Mouse (Mus musculus) heart, embryonic 12.5 days (tissue): ENCODE results near the gene Nepn. TPM values are rescaled to one million over a fixed set of nuclear protein-coding genes. Genes with fewer than 3 reads are reported as not detected.

ENCODE experiments used
- ATAC-seq: fragments of 200-750 bp; cut with Nextera tagmentation; 2 replicates; pipeline ENCODE4 v1.8.0; 2017; ENCODE audit warnings: moderate TSS enrichment, moderate library complexity; ENCODE audit not compliant: insufficient number of reproducible peaks, low FRiP score
- H3K27ac ChIP-seq: fragments of 300-500 bp; sonication (generic); 2 replicates; pipeline ENCODE4 v1.5.1; 2016; ENCODE audit warnings: mild to moderate bottlenecking, moderate library complexity; ENCODE audit not compliant: poor library complexity, severe bottlenecking
- H3K27me3 ChIP-seq: fragments of 300-500 bp; sonication (generic); replicated peaks from 2 replicates; pipeline ENCODE4 v1.6.1; 2016; ENCODE audit warnings: mild to moderate bottlenecking, moderate library complexity
- H3K36me3 ChIP-seq: fragments of 300-500 bp; sonication (generic); 2 replicates; pipeline ENCODE4 v1.6.1; 2016; ENCODE audit warnings: mild to moderate bottlenecking, moderate library complexity
- H3K4me1 ChIP-seq: fragments of 300-500 bp; sonication (generic); replicated peaks from 2 replicates; pipeline ENCODE4 v1.6.1; 2016; ENCODE audit warnings: mild to moderate bottlenecking
- H3K4me2 ChIP-seq: fragments of 300-500 bp; sonication (generic); 2 replicates; pipeline ENCODE4 v1.6.1; 2016; ENCODE audit warnings: mild to moderate bottlenecking, moderate library complexity
- H3K4me3 ChIP-seq: fragments of 300-500 bp; sonication (generic); 2 replicates; pipeline ENCODE4 v1.5.1; 2016; ENCODE audit warnings: mild to moderate bottlenecking
- H3K9ac ChIP-seq: fragments of 300-500 bp; sonication (generic); 2 replicates; pipeline ENCODE4 v1.6.1; 2016; ENCODE audit warnings: mild to moderate bottlenecking, moderate library complexity
- H3K9me3 ChIP-seq: fragments of 300-500 bp; sonication (generic); replicated peaks from 2 replicates; pipeline ENCODE4 v1.6.1; 2016; ENCODE audit warnings: mild to moderate bottlenecking, moderate library complexity
- WGBS: fragments of 180-500 bp; shearing (Covaris S2); methylation state at CpG from one replicate; pipeline ENCODE4 v1.1.7; 2016; 5-methylcytosine and 5-hydroxymethylcytosine counted together
- polyA plus RNA-seq: library from polyadenylated mRNA; unstranded; fragments of >200 nt; fragmentation: Nextera tagmentation; extraction: Ambion mirVana; gene quantifications from 2 replicates; pipeline ENCODE4 v1.2.1, GENCODE M21; 2016

Nepn gene
- polyA plus RNA-seq, 1 experiment from 2014 or later = not detected

DNA sequence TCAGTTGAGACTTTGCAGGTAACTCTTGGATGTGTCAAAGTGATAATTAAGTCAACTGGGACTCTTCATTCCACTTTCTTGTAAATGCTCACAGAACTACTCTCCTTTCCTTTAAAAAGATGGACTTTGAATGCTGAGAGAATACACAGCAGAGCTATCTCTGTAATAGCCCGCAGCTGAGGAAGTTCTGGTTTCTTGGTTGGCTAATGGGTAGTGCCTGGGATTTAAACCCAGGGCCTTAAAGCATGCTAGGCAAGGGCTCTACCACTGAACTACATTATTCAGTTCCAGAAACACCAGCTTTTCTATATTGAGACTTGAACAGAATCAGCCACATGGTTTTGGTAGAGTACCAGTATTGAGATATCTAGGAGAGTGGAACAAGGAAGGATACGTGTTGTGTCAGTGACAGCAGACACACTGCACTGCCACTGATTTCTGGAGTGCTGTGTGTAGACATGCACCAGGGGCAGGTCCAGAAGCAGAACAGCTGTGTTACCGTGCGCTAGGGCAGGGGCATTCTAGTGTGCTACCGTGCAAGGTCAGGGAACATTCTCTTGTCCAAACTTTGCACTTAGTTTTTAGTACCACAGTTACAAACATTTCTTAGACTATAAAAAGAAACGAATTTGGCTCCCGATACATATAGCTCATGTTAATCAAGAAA is 37.7 kb downstream of the Nepn start:
- no peak overlapping the region for H3K4me3 ChIP-seq
- no peak overlapping the region for H3K9ac ChIP-seq
- 77% methylated on average over 7 of the region's 7 CpGs for WGBS
- peaks cover 22% of the 10 kb centered on the region for H3K4me1 ChIP-seq
- no peak overlapping the region for H3K4me2 ChIP-seq
- no peak for ATAC-seq
- H3K9me3 ChIP-seq = no peaks in the 10 kb centered on the region
- no peak overlapping the region for H3K27ac ChIP-seq
- H3K27me3 ChIP-seq = no peaks in the 10 kb centered on the region
- peaks cover 16% of the 10 kb centered on the region for H3K36me3 ChIP-seq

DNA sequence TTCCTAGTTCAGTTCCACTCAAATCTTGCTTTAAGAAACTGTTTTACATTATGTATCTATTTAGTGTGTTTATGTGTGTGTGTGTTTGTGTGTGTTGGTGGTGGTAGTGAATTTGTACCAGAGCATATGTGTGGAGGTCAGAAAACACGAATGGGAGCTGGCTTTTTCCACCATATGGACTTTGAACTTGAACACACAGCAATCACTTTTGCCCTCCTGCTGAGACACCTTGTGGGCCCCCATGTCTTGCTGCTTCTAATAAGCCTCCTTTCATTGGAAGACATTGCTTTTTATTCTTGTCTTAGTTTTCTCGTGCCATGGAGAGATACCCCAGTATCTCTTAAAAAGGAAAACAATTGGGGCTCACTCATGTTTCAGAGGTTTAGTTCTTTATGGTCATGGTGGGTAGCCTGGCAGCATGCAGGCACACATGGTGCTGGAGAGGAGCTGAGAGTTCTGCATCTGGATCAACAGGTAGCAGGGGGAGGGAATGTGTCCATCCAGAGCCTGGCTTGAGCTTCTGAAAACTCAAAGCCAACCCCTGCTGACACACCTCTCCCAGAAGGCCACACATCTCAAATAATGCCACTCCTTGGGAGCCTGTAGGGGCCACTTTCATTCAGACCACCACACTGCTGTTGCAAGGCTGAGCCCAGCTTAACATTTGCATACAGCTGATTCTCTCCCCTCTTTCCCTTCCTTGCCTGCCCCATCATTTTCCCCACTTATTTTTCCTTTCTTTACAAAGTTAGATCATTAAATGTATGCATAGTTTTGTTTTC is 39.1 kb downstream of the Nepn start:
- Histone ChIP-seq H3K27me3 (no peaks in the 10 kb centered on the region), H3K27ac (no peak overlapping the region), H3K4me3 (no peak overlapping the region), H3K9me3 (no peaks in the 10 kb centered on the region), H3K36me3 (peaks cover 26% of the 10 kb centered on the region), H3K4me2 (no peak overlapping the region), H3K4me1 (peaks cover 11% of the 10 kb centered on the region), H3K9ac (no peak overlapping the region)
- ATAC-seq = no peak
- 63% methylated on average over 2 of the region's 2 CpGs for WGBS

DNA sequence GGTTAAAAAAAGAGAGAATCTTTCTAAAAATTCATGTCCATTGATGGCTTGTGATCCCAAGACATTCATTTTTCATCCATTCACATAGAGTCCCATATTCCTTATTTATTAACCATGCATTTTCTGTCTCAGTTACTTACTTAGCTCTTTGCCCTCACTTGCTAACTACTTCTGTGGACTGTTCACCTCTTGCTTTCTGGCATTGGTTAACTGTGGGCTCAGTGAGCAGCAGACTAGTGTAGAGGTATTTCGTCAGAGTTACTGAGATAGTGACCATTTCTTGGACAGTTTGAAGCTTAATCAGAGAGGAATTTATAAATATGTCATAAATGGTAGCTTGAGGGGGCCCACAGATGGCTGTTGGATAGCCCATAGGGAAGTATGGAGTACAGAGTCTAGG is 42.2 kb downstream of the Nepn start:
- no peak overlapping the region for H3K4me2 ChIP-seq
- no peak overlapping the region for H3K27ac ChIP-seq
- H3K4me3 ChIP-seq = no peak overlapping the region
- H3K4me1 ChIP-seq = peaks cover 7% of the 10 kb centered on the region
- WGBS = 95% methylated on average over 1 of the region's 1 CpGs
- H3K36me3 ChIP-seq = peaks cover 55% of the 10 kb centered on the region
- no peak overlapping the region for H3K9ac ChIP-seq
- ATAC-seq = no peak
- no peaks in the 10 kb centered on the region for H3K9me3 ChIP-seq
- H3K27me3 ChIP-seq = no peaks in the 10 kb centered on the region

DNA sequence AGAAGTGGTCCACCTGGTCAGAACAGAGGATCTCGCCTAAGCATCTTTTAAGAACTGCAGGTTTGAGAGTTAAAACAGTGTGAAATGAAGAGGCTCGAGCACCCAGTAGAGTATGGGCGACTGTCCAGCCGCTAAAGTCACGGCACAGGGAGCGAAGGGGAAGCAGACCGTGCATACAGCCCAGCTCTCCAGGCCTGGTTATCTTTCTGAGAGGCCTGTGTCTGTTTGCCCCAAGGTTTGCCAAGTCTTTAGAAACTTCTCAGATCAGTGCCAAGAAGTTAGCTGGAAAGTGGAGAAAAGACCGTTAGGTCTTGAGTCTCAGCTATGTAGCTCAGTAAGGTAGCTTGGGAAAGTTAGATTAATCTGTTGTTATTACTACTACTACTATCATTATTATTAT is 46.1 kb downstream of the Nepn start:
- 92% methylated on average over 8 of the region's 8 CpGs for WGBS
- H3K9me3 ChIP-seq = no peaks in the 10 kb centered on the region
- H3K4me2 ChIP-seq = no peak overlapping the region
- no peaks in the 10 kb centered on the region for H3K27me3 ChIP-seq
- no peak for ATAC-seq
- H3K9ac ChIP-seq = no peak overlapping the region
- H3K4me1 ChIP-seq = no peaks in the 10 kb centered on the region
- peaks cover 77% of the 10 kb centered on the region for H3K36me3 ChIP-seq
- H3K4me3 ChIP-seq = no peak overlapping the region
- no peak overlapping the region for H3K27ac ChIP-seq

Other genes with a start within 250 kb of the Nepn start
- gene Ros1, start 193.7 kb upstream of the Nepn start, polyA plus RNA-seq = 0.03 TPM in 1 of 2 replicates, not detected in the other
- 9.3 and 9.9 TPM in 2 replicates for gene Dcbld1, start 155.4 kb upstream of the Nepn start, polyA plus RNA-seq
- not detected in 2 replicates for gene Gm26741, start 30.2 kb upstream of the Nepn start, polyA plus RNA-seq
- 20.2 and 23.3 TPM in 2 replicates for gene Gopc, start 6.8 kb upstream of the Nepn start, polyA plus RNA-seq
- 11.4 TPM in 2 replicates for gene Nus1, start 28.6 kb downstream of the Nepn start, polyA plus RNA-seq